Mouse (Mus musculus): ENCODE measurements at regions not wholly inside any gene's neighbourhood (a gene's known extent, or its start where the extent isn't known, plus 50 kb on each side); places are given as distances from the start of the nearest gene placed in this dataset.

DNA sequence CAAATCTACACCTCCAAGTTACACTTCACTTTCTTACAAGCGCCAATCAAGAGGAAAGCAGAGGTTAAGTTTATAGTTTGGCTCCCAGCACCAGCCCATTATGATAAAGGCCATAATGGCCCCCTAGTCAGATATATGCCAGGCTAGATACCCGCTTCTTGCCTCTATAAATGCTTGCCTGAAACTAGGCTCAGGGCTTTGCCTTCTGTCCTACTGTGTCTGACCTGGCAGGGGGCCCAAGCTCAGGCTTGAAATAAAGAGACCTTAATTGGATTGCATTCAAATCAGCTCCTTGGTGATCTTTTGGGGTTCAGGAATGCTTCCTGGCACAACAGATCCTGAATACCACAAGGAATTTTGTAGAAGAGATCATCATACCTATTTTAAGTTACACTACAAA is 66.8 kb upstream of the Tspan8 start:
- H3K4me3 ChIP-seq = no peak overlapping the region
- 73% methylated on average over 2 of the region's 2 CpGs for WGBS
- no peaks in the 10 kb centered on the region for H3K27me3 ChIP-seq
- no peak overlapping the region for H3K4me2 ChIP-seq (replicated peaks)
- no peaks in the 10 kb centered on the region for H3K4me1 ChIP-seq
- H3K9ac ChIP-seq (replicated peaks) = no peak overlapping the region
- H3K36me3 ChIP-seq = no peaks in the 10 kb centered on the region
- ATAC-seq (ENCODE audit: low FRiP score, low read depth) = no peak
- no peak overlapping the region for H3K27ac ChIP-seq (replicated peaks)
- no peaks in the 10 kb centered on the region for H3K9me3 ChIP-seq

DNA sequence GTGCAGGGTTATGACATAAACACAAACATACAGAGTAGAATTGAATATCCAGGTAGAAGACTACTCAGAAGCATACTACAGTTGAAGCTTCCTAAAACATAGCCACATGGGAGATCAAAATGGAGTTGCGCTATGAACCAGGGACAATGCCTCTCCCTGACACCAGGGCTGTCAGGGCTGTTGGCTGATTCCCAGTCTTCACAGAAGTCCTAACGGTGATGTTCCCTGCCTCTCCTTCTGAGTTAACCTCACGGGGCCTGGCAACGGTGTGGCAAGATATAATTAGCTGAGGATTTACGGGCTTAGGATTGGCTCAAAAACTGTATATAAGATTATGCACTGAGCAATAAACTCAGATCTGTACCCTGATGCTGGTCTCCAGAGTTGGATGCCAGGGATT is 66.4 kb upstream of the Tspan8 start:
- ATAC-seq (ENCODE audit: low FRiP score, low read depth) = no peak
- H3K27me3 ChIP-seq = no peaks in the 10 kb centered on the region
- WGBS = 82% methylated on average over 5 of the region's 5 CpGs
- no peaks in the 10 kb centered on the region for H3K9me3 ChIP-seq
- no peak overlapping the region for H3K4me2 ChIP-seq (replicated peaks)
- no peak overlapping the region for H3K4me3 ChIP-seq
- H3K27ac ChIP-seq (replicated peaks) = no peak overlapping the region
- H3K4me1 ChIP-seq = no peaks in the 10 kb centered on the region
- no peaks in the 10 kb centered on the region for H3K36me3 ChIP-seq
- no peak overlapping the region for H3K9ac ChIP-seq (replicated peaks)

DNA sequence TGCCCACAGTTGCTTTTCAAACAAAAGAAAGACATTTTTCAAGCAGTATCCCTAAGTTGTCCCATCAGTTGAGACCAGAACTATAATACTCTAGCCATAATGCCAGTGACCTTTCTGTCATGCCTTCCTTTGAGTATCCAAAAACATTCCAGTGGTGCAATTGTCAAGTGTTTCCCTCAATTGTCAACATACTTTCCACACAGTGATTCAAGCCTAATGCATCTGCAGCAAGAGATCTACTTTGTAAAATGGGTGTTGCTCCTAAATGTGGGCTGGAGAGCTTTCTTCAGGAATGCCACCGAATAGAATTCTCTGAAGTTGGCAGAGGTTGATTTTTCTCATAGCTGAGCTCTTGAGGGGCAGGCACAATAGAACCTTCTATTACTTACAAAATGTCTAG is 58.0 kb upstream of the Tspan8 start:
- no peaks in the 10 kb centered on the region for H3K4me1 ChIP-seq
- H3K27me3 ChIP-seq = no peaks in the 10 kb centered on the region
- no peak overlapping the region for H3K4me2 ChIP-seq (replicated peaks)
- H3K9me3 ChIP-seq = no peaks in the 10 kb centered on the region
- H3K4me3 ChIP-seq = no peak overlapping the region
- H3K27ac ChIP-seq (replicated peaks) = no peak overlapping the region
- no peaks in the 10 kb centered on the region for H3K36me3 ChIP-seq
- no peak for ATAC-seq (ENCODE audit: low FRiP score, low read depth)
- H3K9ac ChIP-seq (replicated peaks) = no peak overlapping the region
- 92% methylated on average over 1 of the region's 1 CpGs for WGBS

Data from midbrain, embryonic 12.5 days (tissue).